Mouse (Mus musculus): ENCODE results near the gene Adamts2. TPM values are rescaled to one million over a fixed set of nuclear protein-coding genes. Genes with fewer than 3 reads are reported as not detected.

Gene Adamts2
- polyA plus RNA-seq, 1 experiment, result 3.0 TPM

GRCm38 (mm10) chr11:50736548-50736947 lies 134.7 kb downstream of the Adamts2 start:
- WGBS, result 77% methylated on average over 1 of the region's 1 CpGs
- TF ChIP-seq POLR2A (IDR thresholded peaks at IDR 0.05; ENCODE audit: borderline replicate concordance, control insufficient read depth, low read depth, low read length), result no peak
- TF ChIP-seq CTCF (IDR thresholded peaks at IDR 0.05; ENCODE audit: control insufficient read depth, insufficient read depth, low read length), result no peak
- Histone ChIP-seq H3K4me1 (ENCODE audit: control insufficient read depth, insufficient read depth, low read length) (no peaks in the 10 kb centered on the region), H3K4me3 (replicated peaks; ENCODE audit: control insufficient read depth, low read depth, low read length) (no peak overlapping the region), H3K27ac (ENCODE audit: control insufficient read depth, insufficient read depth, low read depth, low read length, poor library complexity) (no peak overlapping the region)

GRCm38 (mm10) chr11:50738436-50738835 lies 136.6 kb downstream of the Adamts2 start:
- no peak for TF ChIP-seq CTCF (IDR thresholded peaks at IDR 0.05; ENCODE audit: control insufficient read depth, insufficient read depth, low read length)
- TF ChIP-seq POLR2A (IDR thresholded peaks at IDR 0.05; ENCODE audit: borderline replicate concordance, control insufficient read depth, low read depth, low read length), result no peak
- Histone ChIP-seq H3K4me1 (ENCODE audit: control insufficient read depth, insufficient read depth, low read length) (no peaks in the 10 kb centered on the region), H3K4me3 (replicated peaks; ENCODE audit: control insufficient read depth, low read depth, low read length) (no peak overlapping the region), H3K27ac (ENCODE audit: control insufficient read depth, insufficient read depth, low read depth, low read length, poor library complexity) (no peak overlapping the region)
- 90% methylated on average over 1 of the region's 1 CpGs for WGBS

GRCm38 (mm10) chr11:50739453-50739852 lies 137.6 kb downstream of the Adamts2 start:
- WGBS, result 52% methylated on average over 10 of the region's 10 CpGs
- Histone ChIP-seq H3K4me3 (replicated peaks; ENCODE audit: control insufficient read depth, low read depth, low read length) (no peak overlapping the region), H3K4me1 (ENCODE audit: control insufficient read depth, insufficient read depth, low read length) (no peaks in the 10 kb centered on the region), H3K27ac (ENCODE audit: control insufficient read depth, insufficient read depth, low read depth, low read length, poor library complexity) (no peak overlapping the region)
- no peak for TF ChIP-seq POLR2A (IDR thresholded peaks at IDR 0.05; ENCODE audit: borderline replicate concordance, control insufficient read depth, low read depth, low read length)
- no peak for TF ChIP-seq CTCF (IDR thresholded peaks at IDR 0.05; ENCODE audit: control insufficient read depth, insufficient read depth, low read length)

- TF ChIP-seq CTCF (IDR thresholded peaks at IDR 0.05; ENCODE audit: control insufficient read depth, insufficient read depth, low read length) (no peak), POLR2A (IDR thresholded peaks at IDR 0.05; ENCODE audit: borderline replicate concordance, control insufficient read depth, low read depth, low read length) (no peak)
- no peak overlapping the region for H3K4me3 ChIP-seq (replicated peaks; ENCODE audit: control insufficient read depth, low read depth, low read length)
- H3K27ac ChIP-seq (ENCODE audit: control insufficient read depth, insufficient read depth, low read depth, low read length, poor library complexity), result no peak overlapping the region
- WGBS, result 42% methylated on average over 1 of the region's 1 CpGs
- no peaks in the 10 kb centered on the region for H3K4me1 ChIP-seq (ENCODE audit: control insufficient read depth, insufficient read depth, low read length)
Measured at GRCm38 (mm10) chr11:50742146-50742545, 140.3 kb downstream of the Adamts2 start.

DNA sequence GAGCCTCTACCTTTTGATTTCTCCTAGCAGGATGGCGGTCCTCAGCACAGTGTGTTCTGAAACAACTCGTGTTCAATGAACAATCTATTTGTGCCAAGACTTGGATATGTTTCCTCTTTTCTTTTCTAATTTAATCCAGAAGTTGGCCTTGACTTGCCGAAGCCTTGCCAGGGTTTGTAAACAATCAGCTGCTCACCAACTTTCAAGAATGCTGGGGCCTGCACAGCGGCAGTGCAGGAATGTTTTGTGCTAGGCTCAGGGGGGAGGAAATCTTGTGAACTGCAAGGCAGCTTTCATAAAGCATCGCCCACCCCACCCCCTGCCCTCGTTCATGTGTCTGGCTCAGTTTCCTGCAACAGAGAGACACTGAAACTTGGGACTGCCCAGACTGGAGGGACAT lies 143.1 kb downstream of the Adamts2 start:
- H3K27ac ChIP-seq (ENCODE audit: control insufficient read depth, insufficient read depth, low read depth, low read length, poor library complexity), result no peak overlapping the region
- no peaks in the 10 kb centered on the region for H3K4me1 ChIP-seq (ENCODE audit: control insufficient read depth, insufficient read depth, low read length)
- TF ChIP-seq CTCF (IDR thresholded peaks at IDR 0.05; ENCODE audit: control insufficient read depth, insufficient read depth, low read length), result no peak
- no peak for TF ChIP-seq POLR2A (IDR thresholded peaks at IDR 0.05; ENCODE audit: borderline replicate concordance, control insufficient read depth, low read depth, low read length)
- no peak overlapping the region for H3K4me3 ChIP-seq (replicated peaks; ENCODE audit: control insufficient read depth, low read depth, low read length)
- 66% methylated on average over 6 of the region's 6 CpGs for WGBS

DNA sequence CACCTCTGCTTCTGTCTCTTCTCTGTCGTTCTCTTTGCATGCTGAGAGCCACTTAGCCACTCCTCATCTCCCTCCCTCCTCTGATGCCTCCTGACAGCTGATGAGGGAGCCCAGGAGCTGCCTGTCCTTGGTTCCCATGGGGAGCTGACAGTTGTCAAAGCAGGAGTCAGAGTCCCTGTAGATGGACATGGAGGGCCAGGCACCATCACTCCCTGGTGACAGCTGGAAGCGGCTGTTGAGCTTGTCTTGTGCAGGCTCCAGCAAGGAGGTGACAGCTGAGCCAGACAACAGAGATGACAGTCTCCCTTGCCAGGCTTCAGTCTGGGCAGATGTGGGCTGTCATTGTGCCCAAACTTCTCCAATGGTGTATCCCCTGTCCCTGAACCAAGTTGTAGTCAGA lies 144.6 kb downstream of the Adamts2 start:
- no peaks in the 10 kb centered on the region for H3K4me1 ChIP-seq (ENCODE audit: control insufficient read depth, insufficient read depth, low read length)
- no peak for TF ChIP-seq POLR2A (IDR thresholded peaks at IDR 0.05; ENCODE audit: borderline replicate concordance, control insufficient read depth, low read depth, low read length)
- TF ChIP-seq CTCF (IDR thresholded peaks at IDR 0.05; ENCODE audit: control insufficient read depth, insufficient read depth, low read length), result no peak
- WGBS, result 50% methylated on average over 2 of the region's 2 CpGs
- H3K27ac ChIP-seq (ENCODE audit: control insufficient read depth, insufficient read depth, low read depth, low read length, poor library complexity), result no peak overlapping the region
- H3K4me3 ChIP-seq (replicated peaks; ENCODE audit: control insufficient read depth, low read depth, low read length), result no peak overlapping the region

DNA sequence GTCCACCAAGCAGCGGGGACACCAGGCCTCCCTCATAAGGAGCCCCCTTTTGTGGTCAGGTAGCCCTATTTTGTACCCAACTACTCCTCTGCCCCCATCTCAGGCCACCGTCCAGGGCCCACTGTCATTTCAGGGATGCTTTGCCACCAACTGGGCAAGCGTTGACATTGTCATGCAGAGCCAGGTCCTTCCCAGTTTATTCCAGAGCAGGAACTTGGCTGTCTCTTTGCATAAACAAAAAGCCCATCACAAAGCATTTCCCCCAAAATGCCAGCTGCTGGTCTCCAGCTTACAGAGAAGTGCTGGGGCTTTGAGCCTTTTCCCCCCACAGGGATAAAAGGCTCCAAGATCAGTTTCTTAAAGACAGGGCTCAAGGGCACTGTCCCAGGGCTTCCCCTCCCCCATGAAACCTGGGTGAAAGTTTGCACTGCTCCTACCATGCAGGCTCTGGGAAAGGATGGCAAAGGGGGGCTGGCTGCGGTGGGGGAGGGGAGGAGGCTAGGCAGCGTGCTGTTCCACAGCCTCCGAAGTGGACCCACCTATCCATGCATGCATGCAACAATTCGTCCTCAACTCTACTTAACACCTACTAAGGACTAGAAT lies 149.2 kb downstream of the Adamts2 start:
- 56% methylated on average over 7 of the region's 7 CpGs for WGBS
- TF ChIP-seq POLR2A (IDR thresholded peaks at IDR 0.05; ENCODE audit: borderline replicate concordance, control insufficient read depth, low read depth, low read length) (no peak), CTCF (IDR thresholded peaks at IDR 0.05; ENCODE audit: control insufficient read depth, insufficient read depth, low read length) (no peak)
- Histone ChIP-seq H3K27ac (ENCODE audit: control insufficient read depth, insufficient read depth, low read depth, low read length, poor library complexity) (no peak overlapping the region), H3K4me1 (ENCODE audit: control insufficient read depth, insufficient read depth, low read length) (no peaks in the 10 kb centered on the region), H3K4me3 (replicated peaks; ENCODE audit: control insufficient read depth, low read depth, low read length) (no peak overlapping the region)

- TF ChIP-seq CTCF (IDR thresholded peaks at IDR 0.05; ENCODE audit: control insufficient read depth, insufficient read depth, low read length) (peak; percentile 45), POLR2A (IDR thresholded peaks at IDR 0.05; ENCODE audit: borderline replicate concordance, control insufficient read depth, low read depth, low read length) (no peak)
- H3K27ac ChIP-seq (ENCODE audit: control insufficient read depth, insufficient read depth, low read depth, low read length, poor library complexity), result no peak overlapping the region
- no peaks in the 10 kb centered on the region for H3K4me1 ChIP-seq (ENCODE audit: control insufficient read depth, insufficient read depth, low read length)
- H3K4me3 ChIP-seq (replicated peaks; ENCODE audit: control insufficient read depth, low read depth, low read length), result no peak overlapping the region
- 66% methylated on average over 4 of the region's 4 CpGs for WGBS
Measured at GRCm38 (mm10) chr11:50757741-50758140, 155.9 kb downstream of the Adamts2 start.

GRCm38 (mm10) chr11:50766461-50766860 lies 164.6 kb downstream of the Adamts2 start:
- TF ChIP-seq CTCF (IDR thresholded peaks at IDR 0.05; ENCODE audit: control insufficient read depth, insufficient read depth, low read length), result no peak
- no peak for TF ChIP-seq POLR2A (IDR thresholded peaks at IDR 0.05; ENCODE audit: borderline replicate concordance, control insufficient read depth, low read depth, low read length)
- H3K4me3 ChIP-seq (replicated peaks; ENCODE audit: control insufficient read depth, low read depth, low read length), result no peak overlapping the region
- 78% methylated on average over 7 of the region's 7 CpGs for WGBS
- no peaks in the 10 kb centered on the region for H3K4me1 ChIP-seq (ENCODE audit: control insufficient read depth, insufficient read depth, low read length)
- no peak overlapping the region for H3K27ac ChIP-seq (ENCODE audit: control insufficient read depth, insufficient read depth, low read depth, low read length, poor library complexity)

All from bone marrow, adult 2 months (tissue).